Mouse (Mus musculus) midbrain, embryonic 13.5 days (tissue): ENCODE measurements around the gene Emb. TPM values are rescaled to one million over a fixed set of nuclear protein-coding genes. Genes with fewer than 3 reads are reported as not detected.
A peak's percentile ranks its signal among the peaks of the same experiment; 100 is the strongest.

Experiments
- ATAC-seq: fragments of 200-750 bp; cut with Nextera tagmentation; 2 replicates; pipeline ENCODE4 v1.8.0; 2017; ENCODE audit warnings: mild to moderate bottlenecking, moderate TSS enrichment, moderate library complexity
- H3K27ac ChIP-seq: fragments of 300-500 bp; sonication (generic); 2 replicates; pipeline ENCODE4 v1.5.1; 2015; ENCODE audit warnings: inconsistent platforms, mild to moderate bottlenecking, moderate library complexity
- H3K27me3 ChIP-seq: fragments of 300-500 bp; sonication (generic); 2 replicates; pipeline ENCODE4 v1.6.1; 2015; ENCODE audit warnings: mild to moderate bottlenecking, inconsistent platforms
- H3K36me3 ChIP-seq: fragments of 300-500 bp; sonication (generic); 2 replicates; pipeline ENCODE4 v1.6.1; 2015; ENCODE audit warnings: mild to moderate bottlenecking, inconsistent platforms
- H3K4me1 ChIP-seq: fragments of 300-500 bp; sonication (generic); replicated peaks from 2 replicates; pipeline ENCODE4 v1.6.1; 2015; ENCODE audit warnings: inconsistent platforms
- H3K4me2 ChIP-seq: fragments of 300-500 bp; sonication (generic); replicated peaks from 2 replicates; pipeline ENCODE4 v1.6.1; 2015; ENCODE audit warnings: moderate library complexity, mild to moderate bottlenecking, inconsistent platforms
- H3K4me3 ChIP-seq: fragments of 300-500 bp; sonication (generic); replicated peaks from 2 replicates; pipeline ENCODE4 v1.5.1; 2015; ENCODE audit warnings: mild to moderate bottlenecking, inconsistent platforms
- H3K9ac ChIP-seq: fragments of 300-500 bp; sonication (generic); replicated peaks from 2 replicates; pipeline ENCODE4 v1.6.1; 2015; ENCODE audit warnings: mild to moderate bottlenecking, inconsistent platforms
- H3K9me3 ChIP-seq: fragments of 300-500 bp; sonication (generic); 2 replicates; pipeline ENCODE4 v1.6.1; 2016; ENCODE audit warnings: mild to moderate bottlenecking, inconsistent platforms
- WGBS: fragments of 180-500 bp; shearing (Covaris S2); methylation state at CpG from one replicate; pipeline ENCODE4 v1.1.7; 2015; 5-methylcytosine and 5-hydroxymethylcytosine counted together
- polyA plus RNA-seq: library from polyadenylated mRNA; unstranded; fragments of >200 nt; fragmentation: Nextera tagmentation; extraction: Ambion mirVana; gene quantifications from 2 replicates; pipeline ENCODE4 v1.2.1, GENCODE M21; 2015

The Emb gene
- polyA plus RNA-seq, 1 experiment from 2014 or later = 13.4 TPM

GRCm38 (mm10) chr13:117223125-117223524, 14.8 kb downstream of the Emb start:
- H3K4me3 ChIP-seq = no peak overlapping the region
- H3K9ac ChIP-seq = no peak overlapping the region
- H3K27me3 ChIP-seq = 0 out of 2 replicates have a peak, but pooled peaks cover 3% of the 10 kb centered on the region
- no peak overlapping the region for H3K27ac ChIP-seq
- H3K4me1 ChIP-seq = peaks cover 22% of the 10 kb centered on the region
- 55% methylated on average over 5 of the region's 5 CpGs for WGBS
- H3K36me3 ChIP-seq = no peaks in the 10 kb centered on the region
- no peak for ATAC-seq
- H3K4me2 ChIP-seq = no peak overlapping the region
- H3K9me3 ChIP-seq = no peaks in the 10 kb centered on the region

GRCm38 (mm10) chr13:117224901-117225300, 16.6 kb downstream of the Emb start:
- Histone ChIP-seq H3K4me1 (peaks cover 20% of the 10 kb centered on the region), H3K9me3 (no peaks in the 10 kb centered on the region), H3K4me3 (no peak overlapping the region), H3K9ac (no peak overlapping the region), H3K36me3 (no peaks in the 10 kb centered on the region), H3K27ac (no peak overlapping the region), H3K4me2 (no peak overlapping the region), H3K27me3 (no peaks in the 10 kb centered on the region)
- ATAC-seq = no peak
- WGBS = 81% methylated on average over 2 of the region's 2 CpGs

DNA sequence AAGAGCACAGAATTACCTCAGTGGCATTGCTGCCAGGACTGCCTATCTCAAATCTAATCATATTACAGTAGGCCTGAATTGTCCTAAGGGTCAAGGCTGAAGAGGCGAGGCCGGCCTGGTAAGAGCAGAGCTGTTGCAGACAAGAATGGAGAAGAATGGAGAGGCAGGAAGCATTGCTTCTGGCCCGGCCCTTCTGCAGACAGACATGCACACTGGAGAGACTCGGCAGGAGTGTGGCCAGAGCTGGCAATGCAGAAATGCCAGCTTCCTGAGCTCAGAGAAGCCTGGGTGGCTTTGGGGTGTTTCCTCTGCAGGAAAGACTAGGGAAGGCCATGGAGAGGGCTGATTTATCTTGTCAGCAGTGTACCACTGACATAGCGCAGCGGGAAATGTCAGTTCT, 17.2 kb downstream of the Emb start:
- ATAC-seq = no peak
- Histone ChIP-seq H3K9me3 (no peaks in the 10 kb centered on the region), H3K4me3 (no peak overlapping the region), H3K4me2 (no peak overlapping the region), H3K27ac (no peak overlapping the region), H3K36me3 (no peaks in the 10 kb centered on the region), H3K4me1 (peaks cover 15% of the 10 kb centered on the region), H3K27me3 (no peaks in the 10 kb centered on the region), H3K9ac (no peak overlapping the region)
- 87% methylated on average over 6 of the region's 6 CpGs for WGBS

GRCm38 (mm10) chr13:117230371-117231110, 22.2 kb downstream of the Emb start:
- peaks cover 4% of the 10 kb centered on the region for H3K4me1 ChIP-seq
- no peaks in the 10 kb centered on the region for H3K27me3 ChIP-seq
- H3K9me3 ChIP-seq = no peaks in the 10 kb centered on the region
- H3K4me2 ChIP-seq = no peak overlapping the region
- no peak for ATAC-seq
- no peak overlapping the region for H3K27ac ChIP-seq
- 73% methylated on average over 6 of the region's 6 CpGs for whole genome bisulfite sequencing
- no peak overlapping the region for H3K9ac ChIP-seq
- no peaks in the 10 kb centered on the region for H3K36me3 ChIP-seq
- no peak overlapping the region for H3K4me3 ChIP-seq

DNA sequence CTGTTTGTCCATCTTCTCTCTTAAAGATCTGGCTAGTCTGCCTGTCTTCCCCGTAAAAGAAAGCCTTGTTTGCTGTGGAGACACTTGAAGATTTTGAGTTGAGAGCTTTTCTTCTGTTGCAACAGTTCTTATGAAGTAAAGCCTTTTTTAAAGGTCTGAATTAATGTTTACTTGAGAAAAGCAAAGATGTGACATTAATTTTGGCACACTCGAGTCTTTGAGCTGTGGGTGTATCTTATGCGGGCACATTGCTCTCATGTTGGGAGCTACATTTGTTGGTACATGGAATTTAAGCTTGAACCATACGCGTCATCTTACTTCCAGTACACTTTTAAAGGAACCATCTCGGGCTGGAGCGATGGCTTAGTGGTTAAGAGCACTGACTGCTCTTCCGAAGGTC, 25.5 kb downstream of the Emb start:
- Histone ChIP-seq H3K27ac (no peak overlapping the region), H3K9me3 (no peaks in the 10 kb centered on the region), H3K4me1 (peaks cover 14% of the 10 kb centered on the region), H3K4me3 (no peak overlapping the region), H3K9ac (no peak overlapping the region), H3K4me2 (no peak overlapping the region), H3K36me3 (no peaks in the 10 kb centered on the region), H3K27me3 (no peaks in the 10 kb centered on the region)
- no peak for ATAC-seq
- 95% methylated on average over 8 of the region's 8 CpGs for WGBS

GRCm38 (mm10) chr13:117234486-117234885, 26.1 kb downstream of the Emb start:
- Histone ChIP-seq H3K4me2 (no peak overlapping the region), H3K36me3 (no peaks in the 10 kb centered on the region), H3K27ac (no peak overlapping the region), H3K9me3 (no peaks in the 10 kb centered on the region), H3K4me3 (no peak overlapping the region), H3K4me1 (peaks cover 14% of the 10 kb centered on the region), H3K9ac (no peak overlapping the region), H3K27me3 (no peaks in the 10 kb centered on the region)
- WGBS = 67% methylated on average over 7 of the region's 7 CpGs
- ATAC-seq = no peak

GRCm38 (mm10) chr13:117235530-117236212, 27.3 kb downstream of the Emb start:
- H3K27ac ChIP-seq = peak overlapping the region; percentile 22; the same call in 1 of the 2 replicates
- H3K27me3 ChIP-seq = no peaks in the 10 kb centered on the region
- no peak overlapping the region for H3K4me2 ChIP-seq
- no peak overlapping the region for H3K4me3 ChIP-seq
- peaks cover 14% of the 10 kb centered on the region for H3K4me1 ChIP-seq
- 42% methylated on average over 11 of the region's 11 CpGs for whole genome bisulfite sequencing
- no peaks in the 10 kb centered on the region for H3K36me3 ChIP-seq
- ATAC-seq = peak; percentile 75
- H3K9me3 ChIP-seq = no peaks in the 10 kb centered on the region
- H3K9ac ChIP-seq = no peak overlapping the region

GRCm38 (mm10) chr13:117237111-117237510, 28.8 kb downstream of the Emb start:
- WGBS = 93% methylated on average over 4 of the region's 4 CpGs
- no peak overlapping the region for H3K4me2 ChIP-seq
- no peaks in the 10 kb centered on the region for H3K36me3 ChIP-seq
- no peak for ATAC-seq
- H3K27me3 ChIP-seq = no peaks in the 10 kb centered on the region
- no peaks in the 10 kb centered on the region for H3K9me3 ChIP-seq
- H3K4me3 ChIP-seq = no peak overlapping the region
- H3K27ac ChIP-seq = no peak overlapping the region
- no peak overlapping the region for H3K9ac ChIP-seq
- H3K4me1 ChIP-seq = peaks cover 14% of the 10 kb centered on the region

DNA sequence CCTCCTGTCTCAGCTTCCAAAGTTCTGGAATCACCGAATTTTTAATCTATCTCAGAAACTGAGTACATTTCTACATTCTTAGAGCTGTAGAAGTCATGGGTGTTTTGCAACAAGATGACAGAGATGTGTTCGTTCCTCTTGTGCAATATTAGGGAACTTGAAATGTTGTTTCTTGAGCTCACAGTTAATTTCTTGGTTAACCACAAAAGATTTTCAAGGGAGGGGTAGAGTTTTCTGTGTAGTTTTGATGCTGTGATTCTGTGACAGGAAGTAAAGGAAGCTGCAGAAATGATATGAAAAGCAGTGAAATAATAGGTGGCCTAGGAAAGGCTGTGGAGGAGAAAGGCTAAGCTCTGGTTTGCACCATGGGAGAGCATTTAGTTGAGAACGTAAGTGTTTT, 33.7 kb downstream of the Emb start:
- ATAC-seq = no peak
- 91% methylated on average over 3 of the region's 3 CpGs for WGBS
- no peaks in the 10 kb centered on the region for H3K36me3 ChIP-seq
- H3K4me1 ChIP-seq = 0 out of 2 replicates have a peak, but pooled peaks cover under 1% of the 10 kb centered on the region
- no peaks in the 10 kb centered on the region for H3K9me3 ChIP-seq
- no peaks in the 10 kb centered on the region for H3K27me3 ChIP-seq
- H3K9ac ChIP-seq = no peak overlapping the region
- H3K4me3 ChIP-seq = no peak overlapping the region
- H3K4me2 ChIP-seq = no peak overlapping the region
- H3K27ac ChIP-seq = no peak overlapping the region

- no peaks in the 10 kb centered on the region for H3K9me3 ChIP-seq
- H3K36me3 ChIP-seq = no peaks in the 10 kb centered on the region
- 93% methylated on average over 5 of the region's 5 CpGs for WGBS
- ATAC-seq = no peak
- H3K27me3 ChIP-seq = no peaks in the 10 kb centered on the region
- H3K4me1 ChIP-seq = no peaks in the 10 kb centered on the region
- no peak overlapping the region for H3K27ac ChIP-seq
- no peak overlapping the region for H3K9ac ChIP-seq
- no peak overlapping the region for H3K4me2 ChIP-seq
- no peak overlapping the region for H3K4me3 ChIP-seq
Observed at GRCm38 (mm10) chr13:117242621-117243020, 34.3 kb downstream of the Emb start.

GRCm38 (mm10) chr13:117260704-117261103, 52.4 kb downstream of the Emb start:
- Histone ChIP-seq H3K27ac (no peak overlapping the region), H3K4me3 (no peak overlapping the region), H3K27me3 (no peaks in the 10 kb centered on the region), H3K36me3 (no peaks in the 10 kb centered on the region), H3K9me3 (no peaks in the 10 kb centered on the region), H3K9ac (no peak overlapping the region), H3K4me1 (no peaks in the 10 kb centered on the region), H3K4me2 (no peak overlapping the region)
- no peak for ATAC-seq
- 92% methylated on average over 4 of the region's 4 CpGs for WGBS

- Histone ChIP-seq H3K27ac (no peak overlapping the region), H3K4me3 (no peak overlapping the region), H3K4me2 (no peak overlapping the region), H3K9ac (no peak overlapping the region), H3K4me1 (no peaks in the 10 kb centered on the region), H3K36me3 (peaks cover 7% of the 10 kb centered on the region; the same call in 1 of the 2 replicates), H3K27me3 (no peaks in the 10 kb centered on the region), H3K9me3 (no peaks in the 10 kb centered on the region)
- WGBS = 76% methylated on average over 2 of the region's 2 CpGs
- no peak for ATAC-seq
Observed at GRCm38 (mm10) chr13:117266156-117266555, 57.8 kb downstream of the Emb start.
